8 mouse cellular contexts compared by ENCODE assay signal in the genomic region with DNA sequence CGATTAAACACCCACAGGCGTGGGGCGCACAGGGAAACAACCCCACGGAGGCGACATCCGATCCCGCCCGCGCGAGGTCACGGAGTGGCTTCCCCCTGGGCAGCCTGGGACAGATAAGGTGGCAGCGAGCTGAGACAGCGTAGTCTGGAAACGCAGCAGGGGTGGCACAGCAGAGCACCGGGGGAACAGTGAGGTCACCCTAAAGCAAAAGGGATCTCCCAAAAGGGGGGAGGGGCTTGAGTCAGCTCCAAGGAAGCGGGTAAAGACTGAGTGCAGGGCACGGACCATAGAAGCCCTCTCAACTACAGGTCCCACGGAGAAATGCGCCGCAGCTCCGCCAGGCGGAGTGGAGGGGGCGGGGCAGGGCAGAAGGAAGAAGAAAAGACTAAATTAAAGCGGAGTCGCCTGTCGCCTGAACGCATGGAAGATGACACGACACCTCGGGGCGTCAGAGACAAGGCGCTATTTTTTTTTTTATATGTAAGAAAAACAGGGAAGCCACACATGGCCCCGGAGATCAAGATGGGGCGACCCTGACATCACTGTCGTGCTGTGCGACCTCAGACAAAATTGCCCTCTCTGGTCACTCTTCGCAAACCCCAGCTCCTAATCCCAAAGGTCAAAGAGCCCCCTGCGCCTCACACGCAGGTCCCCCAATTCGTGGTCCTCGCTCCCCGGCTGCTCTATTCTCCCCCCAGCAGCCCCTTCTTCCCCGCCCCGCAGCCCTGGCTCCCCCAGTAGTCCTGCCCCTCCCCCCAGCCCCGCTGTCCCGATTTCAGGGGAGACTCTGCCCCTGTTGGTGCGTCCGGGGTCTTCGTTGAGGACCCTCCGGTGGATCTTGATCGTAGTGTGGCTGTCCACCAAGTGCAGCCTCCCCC. TPM values are rescaled to one million over a fixed set of nuclear protein-coding genes. Genes with fewer than 3 reads are reported as not detected.
A peak's percentile ranks its signal among the peaks of the same experiment; 100 is the strongest.
DNase-seq lines count a peak whose midpoint lies in the region; ATAC-seq and TF ChIP-seq lines count a peak whose summit lies in the region.

No protein-coding gene starts in this region.

- peaks cover 62% of the 10 kb centered on the region for H3K79me2 ChIP-seq in myocyte (ENCODE audit: control insufficient read depth, insufficient read depth)

- H3K36me3 ChIP-seq in forebrain, embryonic 16.5 days (ENCODE audit: control insufficient read depth, insufficient read depth) = no peaks in the 10 kb centered on the region; the same call in 1 of the 2 replicates
- no peaks in the 10 kb centered on the region; the same call in 1 of the 2 replicates for H3K36me3 ChIP-seq in intestine, embryonic 15.5 days
- no peaks in the 10 kb centered on the region for H3K36me3 ChIP-seq in liver, embryonic 15.5 days (replicated peaks)
- no peaks in the 10 kb centered on the region for H3K36me3 ChIP-seq in myocyte (ENCODE audit: control insufficient read depth, insufficient read depth)
- H3K36me3 ChIP-seq in stomach, postnatal 0 days (ENCODE audit: control insufficient read depth, insufficient read depth, low read length) = no peaks in the 10 kb centered on the region

- H3ac ChIP-seq in myocyte (ENCODE audit: control insufficient read depth, insufficient read length) = no peak overlapping the region

- H3K9me3 ChIP-seq in forebrain, embryonic 16.5 days (ENCODE audit: control insufficient read depth, low read length) = no peaks in the 10 kb centered on the region
- no peaks in the 10 kb centered on the region for H3K9me3 ChIP-seq in intestine, embryonic 15.5 days
- H3K9me3 ChIP-seq in liver, embryonic 15.5 days (replicated peaks) = 0 out of 2 replicates have a peak, but pooled peaks cover 5% of the 10 kb centered on the region
- no peaks in the 10 kb centered on the region for H3K9me3 ChIP-seq in stomach, postnatal 0 days (ENCODE audit: control insufficient read depth, low read length)

- no peak for TF ChIP-seq EP300 in stomach, postnatal 0 days (optimal IDR thresholded peaks at IDR 0.05)

- no peak for TF ChIP-seq POLR2A in brain, embryonic 14.5 days (IDR thresholded peaks at IDR 0.05; ENCODE audit: borderline replicate concordance, extremely low read depth, insufficient read depth, insufficient read length, poor library complexity, severe bottlenecking)
- no peak for TF ChIP-seq POLR2A in myocyte (IDR thresholded peaks at IDR 0.05; ENCODE audit: insufficient read length, low read depth)

- H3K9ac ChIP-seq in forebrain, embryonic 16.5 days (replicated peaks; ENCODE audit: low read depth, low read length) = peak overlapping the region; percentile 99
- H3K9ac ChIP-seq in intestine, embryonic 15.5 days = peak overlapping the region; percentile 30; the same call in 1 of the 2 replicates
- H3K9ac ChIP-seq in liver, embryonic 15.5 days = no peak overlapping the region
- no peak overlapping the region; the same call in 1 of the 2 replicates for H3K9ac ChIP-seq in stomach, postnatal 0 days (ENCODE audit: low read length)

- peak; percentile 62 for TF ChIP-seq CTCF in brain, embryonic 14.5 days (IDR thresholded peaks at IDR 0.05; ENCODE audit: borderline replicate concordance, extremely low read depth, insufficient read depth, insufficient read length)
- peak; percentile 68 for TF ChIP-seq CTCF in stomach, postnatal 0 days (IDR thresholded peaks at IDR 0.05; ENCODE audit: low read depth)

- no peaks in the 10 kb centered on the region for H3K27me3 ChIP-seq in forebrain, embryonic 16.5 days (replicated peaks; ENCODE audit: control insufficient read depth, insufficient read depth, low read length)
- peaks cover 36% of the 10 kb centered on the region for H3K27me3 ChIP-seq in intestine, embryonic 15.5 days (replicated peaks)
- peaks cover 96% of the 10 kb centered on the region for H3K27me3 ChIP-seq in liver, embryonic 15.5 days
- H3K27me3 ChIP-seq in myocyte (ENCODE audit: control insufficient read depth, insufficient read depth, insufficient read length) = no peaks in the 10 kb centered on the region
- H3K27me3 ChIP-seq in stomach, postnatal 0 days (ENCODE audit: control insufficient read depth, insufficient read depth, low read length) = peaks cover 3% of the 10 kb centered on the region; the same call in 1 of the 2 replicates

- peak; percentile 97 for DNase-seq in heart, adult 11 months
- no peak for DNase-seq in heart, adult 8-10 months (ENCODE audit: low spot score)
- DNase-seq in brain, embryonic 14.5 days (ENCODE audit: low read depth) = peak; percentile 89
- peak; percentile 76 for DNase-seq in stomach, postnatal 0 days (ENCODE audit: low spot score)

- peak; percentile 19; the same call in 1 of the 2 replicates for ATAC-seq in forebrain, embryonic 16.5 days
- 0 out of 2 replicates have a peak, but pooled peaks have one; percentile 1 for ATAC-seq in intestine, embryonic 15.5 days
- ATAC-seq in liver, embryonic 15.5 days (ENCODE audit: insufficient read depth) = no peak
- ATAC-seq in stomach, postnatal 0 days (ENCODE audit: low FRiP score, low TSS enrichment) = peak; percentile 27; the same call in 1 of the 2 replicates

- H3K4me2 ChIP-seq in forebrain, embryonic 16.5 days (ENCODE audit: low read length) = peak overlapping the region; percentile 93
- H3K4me2 ChIP-seq in intestine, embryonic 15.5 days (replicated peaks) = peak overlapping the region; percentile 95
- peak overlapping the region; percentile 76 for H3K4me2 ChIP-seq in liver, embryonic 15.5 days
- peak overlapping the region; percentile 81 for H3K4me2 ChIP-seq in myocyte (ENCODE audit: low read depth)
- peak overlapping the region; percentile 94 for H3K4me2 ChIP-seq in stomach, postnatal 0 days (replicated peaks; ENCODE audit: low read depth)

- H3K4me3 ChIP-seq in forebrain, embryonic 16.5 days (replicated peaks; ENCODE audit: low read length) = peak overlapping the region; percentile 86
- H3K4me3 ChIP-seq in intestine, embryonic 15.5 days (replicated peaks) = peak overlapping the region; percentile 75
- H3K4me3 ChIP-seq in liver, embryonic 15.5 days (replicated peaks) = peak overlapping the region; percentile 35
- H3K4me3 ChIP-seq in myocyte = peak overlapping the region; percentile 89
- H3K4me3 ChIP-seq in stomach, postnatal 0 days (ENCODE audit: low read depth, low read length) = peak overlapping the region; percentile 64

- WGBS in forebrain, embryonic 16.5 days = 1% methylated on average over 49 of the region's 50 CpGs
- 5% methylated on average over 50 of the region's 50 CpGs for WGBS in intestine, embryonic 15.5 days
- 2% methylated on average over 50 of the region's 50 CpGs for WGBS in liver, embryonic 15.5 days (ENCODE audit: insufficient replicate concordance)
- 5% methylated on average over 50 of the region's 50 CpGs for WGBS in stomach, postnatal 0 days

- peak overlapping the region; percentile 99 for H3K27ac ChIP-seq in forebrain, embryonic 16.5 days (ENCODE audit: low read length)
- no peak overlapping the region for H3K27ac ChIP-seq in intestine, embryonic 15.5 days
- H3K27ac ChIP-seq in liver, embryonic 15.5 days (replicated peaks) = no peak overlapping the region
- no peak overlapping the region for H3K27ac ChIP-seq in stomach, postnatal 0 days (replicated peaks)

- H3K4me1 ChIP-seq in forebrain, embryonic 16.5 days (replicated peaks; ENCODE audit: control insufficient read depth, insufficient read depth, low read length) = peaks cover 60% of the 10 kb centered on the region
- H3K4me1 ChIP-seq in intestine, embryonic 15.5 days (replicated peaks) = peaks cover 69% of the 10 kb centered on the region
- H3K4me1 ChIP-seq in liver, embryonic 15.5 days (replicated peaks) = peaks cover 58% of the 10 kb centered on the region
- H3K4me1 ChIP-seq in stomach, postnatal 0 days (replicated peaks; ENCODE audit: control insufficient read depth, insufficient read depth) = peaks cover 18% of the 10 kb centered on the region

TF ChIP-seq in myocyte, 11 proteins besides CTCF, POLR2A, EP300 and RAD21:
- TF ChIP-seq TCF12 (IDR thresholded peaks at IDR 0.05; ENCODE audit: insufficient read depth, poor library complexity, severe bottlenecking) (no peak), CEBPB (IDR thresholded peaks at IDR 0.05; ENCODE audit: insufficient read depth, poor library complexity, severe bottlenecking) (no peak), USF1 (IDR thresholded peaks at IDR 0.05; ENCODE audit: low read depth) (no peak), MYOG (IDR thresholded peaks at IDR 0.05; ENCODE audit: control insufficient read depth in 1 of 3, insufficient read depth in 1 of 3, insufficient read length in 2 of 3, low read depth in 2 of 3) (no peak), TCF3 (IDR thresholded peaks at IDR 0.05; ENCODE audit: insufficient read length, low read depth) (no peak), E2F4 (IDR thresholded peaks at IDR 0.05; ENCODE audit: insufficient read depth) (no peak), POLR2AphosphoS2 (IDR thresholded peaks at IDR 0.05; ENCODE audit: insufficient read length, low read depth) (no peak), SRF (IDR thresholded peaks at IDR 0.05; ENCODE audit: control insufficient read depth, insufficient read length, low read depth) (no peak)

RNA-seq across cellular contexts. Expression of a gene that starts 3.3 kb away (rescaled TPM):
- 10 to 100 TPM; 54.3 to 66.4 (median 60.0) TPM for total RNA-seq in heart, adult 8-10 months (2022)
- 1,311 and 1,669 TPM in 2 replicates for polyA plus RNA-seq in brain, embryonic 14.5 days (2012; rRNA removed)
- 359 and 391 TPM in 2 replicates for polyA plus RNA-seq in forebrain, embryonic 16.5 days (2015; fragmentation: Nextera tagmentation; extraction: Ambion mirVana)
- 56.3 and 56.8 TPM in 2 replicates for polyA plus RNA-seq in intestine, embryonic 15.5 days (2015; fragmentation: Nextera tagmentation; extraction: Ambion mirVana)
- 5.5 and 6.1 TPM in 2 replicates for polyA plus RNA-seq in liver, embryonic 15.5 days (2015; fragmentation: Nextera tagmentation; extraction: Ambion mirVana)
- 116 TPM for polyA plus RNA-seq in myocyte (2012; fragmentation: generic; extraction: Trizol)
- 22.2 and 22.8 TPM in 2 replicates for polyA plus RNA-seq in stomach, postnatal 0 days (2015; fragmentation: Nextera tagmentation; extraction: Ambion mirVana)

RNA-seq across cellular contexts. Expression of a gene that starts 39.3 kb away (rescaled TPM):
- total RNA-seq in heart, adult 8-10 months (2022) = not detected
- 0.05 TPM in 1 of 2 replicates, not detected in the other for polyA plus RNA-seq in brain, embryonic 14.5 days (2012; rRNA removed)
- polyA plus RNA-seq in forebrain, embryonic 16.5 days (2015; fragmentation: Nextera tagmentation; extraction: Ambion mirVana) = 0.21 TPM in 1 of 2 replicates, not detected in the other
- polyA plus RNA-seq in intestine, embryonic 15.5 days (2015; fragmentation: Nextera tagmentation; extraction: Ambion mirVana) = not detected in 2 replicates
- polyA plus RNA-seq in liver, embryonic 15.5 days (2015; fragmentation: Nextera tagmentation; extraction: Ambion mirVana) = not detected in 2 replicates
- polyA plus RNA-seq in myocyte (2012; fragmentation: generic; extraction: Trizol) = not detected
- not detected in 2 replicates for polyA plus RNA-seq in stomach, postnatal 0 days (2015; fragmentation: Nextera tagmentation; extraction: Ambion mirVana)

Comparison
In these comparisons a context has a peak if more than half of its experiments do, and no peak if none do; other contexts are left out.
1. H3K4me3 ChIP-seq: peak in every context shown above with its lines; median percentile 89 in myocyte; 86 in forebrain, embryonic 16.5 days; 75 in intestine, embryonic 15.5 days; 64 in stomach, postnatal 0 days; 35 in liver, embryonic 15.5 days.
2. H3K9ac ChIP-seq: peak in forebrain, embryonic 16.5 days (single experiment) and intestine, embryonic 15.5 days (single experiment); none in liver, embryonic 15.5 days (single experiment) and stomach, postnatal 0 days (single experiment).
3. Peak in every context shown above with its lines, with median percentiles within 50 percentile points of each other: H3K4me2 ChIP-seq.